Mouse (Mus musculus) cerebellum, adult 8-10 months (tissue): ENCODE results near the gene Olfr77.

Source experiments
- DNase-seq: peaks from one replicate; pipeline ENCODE4 v3.0.0; 2022

The Olfr77 gene

DNA sequence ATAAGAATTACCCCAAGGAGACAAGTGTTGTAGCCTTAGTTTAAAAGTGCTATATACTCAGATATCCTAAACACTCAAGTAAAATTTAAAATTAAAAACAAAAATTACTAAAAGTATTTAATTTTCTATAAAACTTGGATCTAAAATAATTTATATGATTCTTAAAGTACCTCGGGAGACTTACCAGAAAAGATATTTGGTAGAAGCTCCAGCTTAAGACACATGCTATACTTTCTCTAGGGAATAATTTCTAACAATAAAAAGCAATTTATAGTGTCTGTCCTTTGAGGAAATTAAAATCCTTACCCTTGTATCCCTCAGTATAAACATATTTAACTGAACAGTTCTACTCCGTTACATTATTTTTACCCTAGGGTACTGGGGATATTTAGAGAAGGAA is at the start of gene Olfr77:
Gene Olfr77 (plus strand): TSS at position 301 of the 400 bp plus-strand sequence.
- no peak for DNase-seq

DNA sequence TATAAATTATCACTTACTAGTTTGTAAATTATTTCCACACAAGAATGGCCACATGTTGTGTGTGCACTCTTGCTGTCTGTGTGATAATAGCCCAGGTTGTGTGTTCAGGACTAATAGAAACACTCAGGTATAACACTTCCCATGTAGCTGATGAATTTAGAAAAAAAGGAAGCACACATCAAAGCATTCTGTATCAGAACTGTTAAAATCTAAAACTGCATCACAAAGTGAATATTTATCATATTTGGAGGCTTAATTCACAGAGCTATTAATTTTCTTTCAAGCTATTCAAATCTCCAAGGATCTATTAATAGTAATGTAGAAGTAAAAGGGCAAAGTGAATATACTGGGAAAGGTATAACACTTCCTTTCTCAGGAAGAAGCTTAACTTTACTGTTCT is 28.8 kb upstream of the Olfr77 start, which contains the start of gene Olfr862:
Gene Olfr862 (minus strand): TSS at position 101 of the 400 bp plus-strand sequence.
- no peak for DNase-seq

DNA sequence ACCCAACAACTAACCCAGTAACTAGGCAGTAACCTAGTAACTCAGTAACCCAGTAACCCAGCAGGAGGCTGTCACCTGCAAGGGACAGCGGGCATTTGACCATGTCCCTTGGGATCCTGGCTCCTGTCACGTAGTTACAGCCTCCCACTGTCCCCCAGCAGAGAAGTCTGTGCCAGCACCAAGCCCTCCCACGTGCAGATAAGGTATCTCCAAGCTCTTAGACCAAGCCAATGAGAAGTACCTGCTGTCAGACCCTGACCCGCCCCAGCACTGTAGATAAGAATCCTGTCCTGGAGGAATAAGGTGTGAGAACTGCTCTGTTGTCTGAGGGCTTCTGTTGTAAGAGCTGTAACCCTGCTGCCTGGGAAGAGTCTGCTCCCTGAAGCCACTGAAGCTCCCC is 5.5 kb upstream of the Olfr77 start:
- DNase-seq: no peak
